Mouse (Mus musculus) spleen, adult 10 weeks (tissue): ENCODE results near the gene Mup8. TPM values are rescaled to one million over a fixed set of nuclear protein-coding genes. Genes with fewer than 3 reads are reported as not detected.

Source experiments
- polyA plus RNA-seq: library from polyadenylated mRNA; stranded (reverse); fragments of 350-450 nt; fragmentation: Illumina TruSeq; extraction: RNeasy Lipid Tissue Mini Kit (QIAGEN cat#74804); gene quantifications from one replicate; pipeline ENCODE4 v1.2.3, GENCODE M21; 2015; ENCODE audit warnings: low replicate concordance; ENCODE audit not compliant: insufficient read depth

The Mup8 gene
- not detected for polyA plus RNA-seq

DNA sequence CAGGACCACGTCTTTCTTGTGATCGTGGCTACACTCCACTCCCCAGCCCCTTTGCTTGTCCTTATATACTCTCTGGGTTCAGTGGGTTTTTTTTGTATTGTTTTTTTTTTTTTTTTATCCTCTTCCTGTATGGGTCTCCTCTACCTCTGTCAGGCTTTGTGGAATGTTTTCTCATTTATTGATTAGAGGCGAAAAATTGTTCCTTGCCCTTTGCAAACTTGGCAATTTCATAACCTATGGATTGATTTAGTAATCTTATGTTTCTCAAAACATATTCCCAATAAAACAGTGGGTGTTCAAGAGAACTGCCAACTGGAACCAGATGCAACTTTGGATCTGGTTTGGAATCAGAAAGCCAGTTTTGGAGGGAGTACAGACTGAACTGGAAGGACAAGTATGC lies at the start of gene Mup8:
TSS of gene Mup8 (minus strand) at position 101 of the 400 bp plus-strand sequence.

Other genes with a start within 250 kb of the Mup8 start
- not detected for gene Mup7, start 152.1 kb downstream of the Mup8 start, polyA plus RNA-seq
- gene Mup2, start 68.3 kb downstream of the Mup8 start, polyA plus RNA-seq = not detected
- not detected for gene Mup9, start 199.4 kb upstream of the Mup8 start, polyA plus RNA-seq